Mouse (Mus musculus): ENCODE measurements at regions not wholly inside any gene's neighbourhood (a gene's known extent, or its start where the extent isn't known, plus 50 kb on each side); places are given as distances from the start of the nearest gene placed in this dataset.

DNA sequence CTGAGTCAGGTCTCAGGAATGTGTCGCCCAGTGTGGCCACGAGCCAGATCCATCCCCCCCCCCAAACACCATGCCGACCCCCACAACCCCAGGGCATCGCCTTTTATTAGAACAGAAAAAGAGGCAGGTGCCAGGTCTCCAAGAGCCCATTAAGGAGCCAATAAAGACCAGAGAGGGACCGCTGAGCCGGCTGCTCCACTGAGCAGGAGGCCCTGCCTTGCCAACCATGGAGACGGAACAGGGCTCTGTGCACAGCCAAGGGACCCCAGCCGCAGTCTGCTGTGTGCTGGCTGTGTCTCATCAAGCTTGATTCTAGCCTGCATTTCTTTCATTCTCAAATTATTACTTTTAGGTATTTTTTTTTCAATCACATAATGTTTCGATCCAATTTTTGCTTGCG lies 86.7 kb upstream of the Wnt4 start:
- no peak for TF ChIP-seq GATA1 (IDR thresholded peaks at IDR 0.05; ENCODE audit: low read length)
- TF ChIP-seq TAL1 (IDR thresholded peaks at IDR 0.05; ENCODE audit: low read length): no peak

All from erythroblast, embryonic 14.5 days (primary cell).